Mouse (Mus musculus) kidney, adult 11 months (tissue): ENCODE results near the gene Olfr462.
A peak's percentile ranks its signal among the peaks of the same experiment; 100 is the strongest.
"Not testable (repeated sequence)": the region's sequence is repeated elsewhere in the genome, so short reads cannot be mapped to it uniquely, and the experiment has no call there.

Experiments used
- DNase-seq: peaks from one replicate; pipeline ENCODE4 v3.0.0; 2022

The Olfr462 gene

GRCm38 (mm10) chr11:87892168-87892567, at the start of gene Olfr462:
Gene Olfr462 (minus strand): TSS chr11:87892268.
- no peak for DNase-seq

GRCm38 (mm10) chr11:87935467-87935866, 43.4 kb upstream of the Olfr462 start:
- no peak for DNase-seq

- DNase-seq, result no peak
Measured at GRCm38 (mm10) chr11:87933731-87934130, 41.7 kb upstream of the Olfr462 start.

- no peak for DNase-seq
Measured at GRCm38 (mm10) chr11:87930348-87930747, 38.3 kb upstream of the Olfr462 start.

- no peak for DNase-seq
Measured at GRCm38 (mm10) chr11:87920966-87921365, 28.9 kb upstream of the Olfr462 start, which contains the start of gene Olfr464. Gene Olfr464 (minus strand): TSS chr11:87920967.

- no peak for DNase-seq
Measured at GRCm38 (mm10) chr11:87920301-87920700, 28.2 kb upstream of the Olfr462 start.

- no peak for DNase-seq
Measured at GRCm38 (mm10) chr11:87916005-87916404, 23.9 kb upstream of the Olfr462 start.

GRCm38 (mm10) chr11:87904331-87904730, 12.3 kb upstream of the Olfr462 start:
- no peak for DNase-seq

GRCm38 (mm10) chr11:87897287-87897686, 5.2 kb upstream of the Olfr462 start, which contains the start of gene Olfr463:
Gene Olfr463 (minus strand): TSS chr11:87897387.
- no peak for DNase-seq

- DNase-seq, result no peak
Measured at GRCm38 (mm10) chr11:87884856-87885255, 7.2 kb downstream of the Olfr462 start.

GRCm38 (mm10) chr11:87883493-87883892, 8.6 kb downstream of the Olfr462 start:
- DNase-seq, result no peak

- no peak for DNase-seq
Measured at GRCm38 (mm10) chr11:87881714-87882113, 10.4 kb downstream of the Olfr462 start.

GRCm38 (mm10) chr11:87879826-87880225, 12.2 kb downstream of the Olfr462 start:
- no peak for DNase-seq

GRCm38 (mm10) chr11:87875436-87875835, 16.6 kb downstream of the Olfr462 start, which contains the start of gene Epx:
Gene Epx (minus strand): TSS chr11:87875536.
- no peak for DNase-seq

- no peak for DNase-seq
Measured at GRCm38 (mm10) chr11:87871766-87872165, 20.3 kb downstream of the Olfr462 start.

- DNase-seq, result no peak
Measured at GRCm38 (mm10) chr11:87870096-87870495, 22.0 kb downstream of the Olfr462 start.

- DNase-seq, result not testable (repeated sequence)
Measured at GRCm38 (mm10) chr11:87866891-87867290, 25.2 kb downstream of the Olfr462 start.

- DNase-seq, result no peak
Measured at GRCm38 (mm10) chr11:87862805-87863204, 29.3 kb downstream of the Olfr462 start.

GRCm38 (mm10) chr11:87860426-87860825, 31.6 kb downstream of the Olfr462 start:
- no peak for DNase-seq

- no peak for DNase-seq
Measured at GRCm38 (mm10) chr11:87859273-87859672, 32.8 kb downstream of the Olfr462 start.

- DNase-seq, result no peak
Measured at GRCm38 (mm10) chr11:87854550-87854949, 37.5 kb downstream of the Olfr462 start.

- DNase-seq, result peak; percentile 8
Measured at GRCm38 (mm10) chr11:87853597-87853954, 38.5 kb downstream of the Olfr462 start.

- DNase-seq, result peak; percentile 87
Measured at GRCm38 (mm10) chr11:87852690-87853596, 39.1 kb downstream of the Olfr462 start, which contains the start of gene Mks1. Gene Mks1 (plus strand): TSS chr11:87853215.

GRCm38 (mm10) chr11:87847884-87848283, 44.2 kb downstream of the Olfr462 start:
- DNase-seq, result no peak
